Mouse (Mus musculus): ENCODE results near the gene Frmpd4. TPM values are rescaled to one million over a fixed set of nuclear protein-coding genes. Genes with fewer than 3 reads are reported as not detected.

Frmpd4 gene
- polyA plus RNA-seq (2014; fragmentation: Nextera tagmentation; extraction: Ambion mirVana), result 0.11 and 0.40 TPM in 2 replicates

- DNase-seq (ENCODE audit: low spot score) (no peak), ATAC-seq (replicated peaks; ENCODE audit: insufficient number of reproducible peaks, low FRiP score, low TSS enrichment, low read depth) (no peak)
- Histone ChIP-seq H3K27ac (replicated peaks; ENCODE audit: low read depth, low read length) (no peak within 1 kb of the TSS), H3K4me1 (ENCODE audit: control insufficient read depth, insufficient read depth, low read length) (no peaks in the 10 kb centered on the region), H3K9me3 (replicated peaks; ENCODE audit: control insufficient read depth, low read length) (no peaks in the 10 kb centered on the region), H3K4me3 (ENCODE audit: low read depth, low read length) (no peak within 1 kb of the TSS), H3K36me3 (replicated peaks; ENCODE audit: control insufficient read depth, insufficient read depth, low read depth, low read length) (no peaks in the 10 kb centered on the region), H3K27me3 (ENCODE audit: control insufficient read depth, insufficient read depth, low read length) (no peaks in the 10 kb centered on the region), H3K9ac (replicated peaks; ENCODE audit: low read length) (no peak within 1 kb of the TSS), H3K4me2 (ENCODE audit: low read depth, low read length) (no peak within 1 kb of the TSS)
- 73% methylated on average over 5 of the region's 5 CpGs for WGBS
Observed at GRCm38 (mm10) chrX:168577131-168577530, at the start of gene Frmpd4. Gene Frmpd4 (minus strand): TSS chrX:168577231.

- H3K27me3 ChIP-seq (ENCODE audit: control insufficient read depth, insufficient read depth, low read length), result no peaks in the 10 kb centered on the region
- H3K9me3 ChIP-seq (replicated peaks; ENCODE audit: control insufficient read depth, low read length), result no peaks in the 10 kb centered on the region
- no peak for DNase-seq (ENCODE audit: low spot score)
- 59% methylated on average over 5 of the region's 5 CpGs for WGBS
- no peak overlapping the region for H3K27ac ChIP-seq (replicated peaks; ENCODE audit: low read depth, low read length)
- no peak for ATAC-seq (replicated peaks; ENCODE audit: insufficient number of reproducible peaks, low FRiP score, low TSS enrichment, low read depth)
- H3K4me1 ChIP-seq (ENCODE audit: control insufficient read depth, insufficient read depth, low read length), result no peaks in the 10 kb centered on the region
- H3K4me3 ChIP-seq (ENCODE audit: low read depth, low read length), result no peak overlapping the region
- H3K36me3 ChIP-seq (replicated peaks; ENCODE audit: control insufficient read depth, insufficient read depth, low read depth, low read length), result no peaks in the 10 kb centered on the region
- H3K9ac ChIP-seq (replicated peaks; ENCODE audit: low read length), result no peak overlapping the region
- H3K4me2 ChIP-seq (ENCODE audit: low read depth, low read length), result no peak overlapping the region
Observed at GRCm38 (mm10) chrX:168595193-168595592, 18.2 kb upstream of the Frmpd4 start.

GRCm38 (mm10) chrX:168584303-168584702 lies 7.3 kb upstream of the Frmpd4 start:
- Histone ChIP-seq H3K27ac (replicated peaks; ENCODE audit: low read depth, low read length) (no peak overlapping the region), H3K4me1 (ENCODE audit: control insufficient read depth, insufficient read depth, low read length) (no peaks in the 10 kb centered on the region), H3K36me3 (replicated peaks; ENCODE audit: control insufficient read depth, insufficient read depth, low read depth, low read length) (no peaks in the 10 kb centered on the region), H3K4me3 (ENCODE audit: low read depth, low read length) (no peak overlapping the region), H3K9ac (replicated peaks; ENCODE audit: low read length) (no peak overlapping the region), H3K4me2 (ENCODE audit: low read depth, low read length) (no peak overlapping the region), H3K9me3 (replicated peaks; ENCODE audit: control insufficient read depth, low read length) (no peaks in the 10 kb centered on the region), H3K27me3 (ENCODE audit: control insufficient read depth, insufficient read depth, low read length) (no peaks in the 10 kb centered on the region)
- 83% methylated on average over 1 of the region's 1 CpGs for WGBS
- ATAC-seq (replicated peaks; ENCODE audit: insufficient number of reproducible peaks, low FRiP score, low TSS enrichment, low read depth), result no peak
- DNase-seq (ENCODE audit: low spot score), result no peak

GRCm38 (mm10) chrX:168571808-168572207 lies 5.2 kb downstream of the Frmpd4 start:
- ATAC-seq (replicated peaks; ENCODE audit: insufficient number of reproducible peaks, low FRiP score, low TSS enrichment, low read depth) (no peak), DNase-seq (ENCODE audit: low spot score) (no peak)
- no peak overlapping the region for H3K27ac ChIP-seq (replicated peaks; ENCODE audit: low read depth, low read length)
- no peak overlapping the region for H3K9ac ChIP-seq (replicated peaks; ENCODE audit: low read length)
- H3K4me2 ChIP-seq (ENCODE audit: low read depth, low read length), result no peak overlapping the region
- H3K27me3 ChIP-seq (ENCODE audit: control insufficient read depth, insufficient read depth, low read length), result no peaks in the 10 kb centered on the region
- no peak overlapping the region for H3K4me3 ChIP-seq (ENCODE audit: low read depth, low read length)
- no peaks in the 10 kb centered on the region for H3K4me1 ChIP-seq (ENCODE audit: control insufficient read depth, insufficient read depth, low read length)
- 69% methylated on average over 4 of the region's 4 CpGs for WGBS
- H3K9me3 ChIP-seq (replicated peaks; ENCODE audit: control insufficient read depth, low read length), result no peaks in the 10 kb centered on the region
- H3K36me3 ChIP-seq (replicated peaks; ENCODE audit: control insufficient read depth, insufficient read depth, low read depth, low read length), result no peaks in the 10 kb centered on the region

GRCm38 (mm10) chrX:168569231-168569630 lies 7.8 kb downstream of the Frmpd4 start:
- no peaks in the 10 kb centered on the region for H3K9me3 ChIP-seq (replicated peaks; ENCODE audit: control insufficient read depth, low read length)
- no peaks in the 10 kb centered on the region for H3K27me3 ChIP-seq (ENCODE audit: control insufficient read depth, insufficient read depth, low read length)
- no peak overlapping the region for H3K4me3 ChIP-seq (ENCODE audit: low read depth, low read length)
- no peak overlapping the region for H3K27ac ChIP-seq (replicated peaks; ENCODE audit: low read depth, low read length)
- no peaks in the 10 kb centered on the region for H3K4me1 ChIP-seq (ENCODE audit: control insufficient read depth, insufficient read depth, low read length)
- H3K4me2 ChIP-seq (ENCODE audit: low read depth, low read length), result no peak overlapping the region
- DNase-seq (ENCODE audit: low spot score), result no peak
- H3K36me3 ChIP-seq (replicated peaks; ENCODE audit: control insufficient read depth, insufficient read depth, low read depth, low read length), result no peaks in the 10 kb centered on the region
- WGBS, result 82% methylated on average over 5 of the region's 5 CpGs
- ATAC-seq (replicated peaks; ENCODE audit: insufficient number of reproducible peaks, low FRiP score, low TSS enrichment, low read depth), result no peak
- no peak overlapping the region for H3K9ac ChIP-seq (replicated peaks; ENCODE audit: low read length)

GRCm38 (mm10) chrX:168505254-168505653 lies 71.8 kb downstream of the Frmpd4 start:
- no peak overlapping the region for H3K27ac ChIP-seq (replicated peaks; ENCODE audit: low read depth, low read length)
- no peak overlapping the region for H3K4me2 ChIP-seq (ENCODE audit: low read depth, low read length)
- no peaks in the 10 kb centered on the region for H3K4me1 ChIP-seq (ENCODE audit: control insufficient read depth, insufficient read depth, low read length)
- H3K27me3 ChIP-seq (ENCODE audit: control insufficient read depth, insufficient read depth, low read length), result no peaks in the 10 kb centered on the region
- DNase-seq (ENCODE audit: low spot score) (no peak), ATAC-seq (replicated peaks; ENCODE audit: insufficient number of reproducible peaks, low FRiP score, low TSS enrichment, low read depth) (no peak)
- H3K9me3 ChIP-seq (replicated peaks; ENCODE audit: control insufficient read depth, low read length), result no peaks in the 10 kb centered on the region
- no peak overlapping the region for H3K4me3 ChIP-seq (ENCODE audit: low read depth, low read length)
- no peaks in the 10 kb centered on the region for H3K36me3 ChIP-seq (replicated peaks; ENCODE audit: control insufficient read depth, insufficient read depth, low read depth, low read length)
- WGBS, result 57% methylated on average over 1 of the region's 1 CpGs
- no peak overlapping the region for H3K9ac ChIP-seq (replicated peaks; ENCODE audit: low read length)

GRCm38 (mm10) chrX:168455233-168455632 lies 121.8 kb downstream of the Frmpd4 start:
- no peaks in the 10 kb centered on the region for H3K4me1 ChIP-seq (ENCODE audit: control insufficient read depth, insufficient read depth, low read length)
- no peak overlapping the region for H3K4me2 ChIP-seq (ENCODE audit: low read depth, low read length)
- H3K27me3 ChIP-seq (ENCODE audit: control insufficient read depth, insufficient read depth, low read length), result no peaks in the 10 kb centered on the region
- no peak overlapping the region for H3K27ac ChIP-seq (replicated peaks; ENCODE audit: low read depth, low read length)
- no peaks in the 10 kb centered on the region for H3K9me3 ChIP-seq (replicated peaks; ENCODE audit: control insufficient read depth, low read length)
- H3K36me3 ChIP-seq (replicated peaks; ENCODE audit: control insufficient read depth, insufficient read depth, low read depth, low read length), result no peaks in the 10 kb centered on the region
- no peak overlapping the region for H3K4me3 ChIP-seq (ENCODE audit: low read depth, low read length)
- 67% methylated on average over 2 of the region's 2 CpGs for WGBS
- DNase-seq (ENCODE audit: low spot score) (no peak), ATAC-seq (replicated peaks; ENCODE audit: insufficient number of reproducible peaks, low FRiP score, low TSS enrichment, low read depth) (no peak)
- no peak overlapping the region for H3K9ac ChIP-seq (replicated peaks; ENCODE audit: low read length)

- Histone ChIP-seq H3K27ac (replicated peaks; ENCODE audit: low read depth, low read length) (no peak overlapping the region), H3K4me2 (ENCODE audit: low read depth, low read length) (no peak overlapping the region), H3K4me1 (ENCODE audit: control insufficient read depth, insufficient read depth, low read length) (no peaks in the 10 kb centered on the region), H3K9ac (replicated peaks; ENCODE audit: low read length) (no peak overlapping the region), H3K27me3 (ENCODE audit: control insufficient read depth, insufficient read depth, low read length) (no peaks in the 10 kb centered on the region), H3K9me3 (replicated peaks; ENCODE audit: control insufficient read depth, low read length) (no peaks in the 10 kb centered on the region), H3K36me3 (replicated peaks; ENCODE audit: control insufficient read depth, insufficient read depth, low read depth, low read length) (no peaks in the 10 kb centered on the region), H3K4me3 (ENCODE audit: low read depth, low read length) (no peak overlapping the region)
- DNase-seq (ENCODE audit: low spot score) (no peak), ATAC-seq (replicated peaks; ENCODE audit: insufficient number of reproducible peaks, low FRiP score, low TSS enrichment, low read depth) (no peak)
- 84% methylated on average over 1 of the region's 1 CpGs for WGBS
Observed at GRCm38 (mm10) chrX:168431206-168431605, 145.8 kb downstream of the Frmpd4 start.

Data from embryonic facial prominence, embryonic 11.5 days (tissue).